Mouse (Mus musculus) kidney, adult 2 months (tissue): ENCODE results near the gene Mrln. TPM values are rescaled to one million over a fixed set of nuclear protein-coding genes. Genes with fewer than 3 reads are reported as not detected.

Experiments
- DNase-seq: peaks from one replicate; pipeline ENCODE4 v3.0.0; 2021
- H3K27ac ChIP-seq: fragments of 200-500 bp; 2 replicates; pipeline ENCODE4 v1.5.1; 2012; ENCODE audit warnings: low read depth, low read length, control low read depth, inconsistent platforms; ENCODE audit not compliant: insufficient read depth
- H3K27me3 ChIP-seq: fragments of 200-500 bp; replicated peaks from 2 replicates; pipeline ENCODE4 v1.6.1; 2012; ENCODE audit warnings: mild to moderate bottlenecking, moderate library complexity, low read length, inconsistent platforms; ENCODE audit not compliant: control insufficient read depth, insufficient read depth
- H3K36me3 ChIP-seq: fragments of 200-500 bp; 2 replicates; pipeline ENCODE4 v1.6.1; 2012; ENCODE audit warnings: mild to moderate bottlenecking, moderate library complexity, low read length, inconsistent platforms; ENCODE audit not compliant: control insufficient read depth, insufficient read depth
- H3K4me1 ChIP-seq: fragments of 200-500 bp; 2 replicates; pipeline ENCODE4 v1.6.1; 2011; ENCODE audit warnings: low read length; ENCODE audit not compliant: control insufficient read depth, insufficient read depth
- H3K4me3 ChIP-seq: fragments of 200-500 bp; 2 replicates; pipeline ENCODE4 v1.5.1; 2011; ENCODE audit warnings: mild to moderate bottlenecking, low read depth, low read length, control low read depth; ENCODE audit not compliant: insufficient read depth
- CTCF ChIP-seq: fragments of 200-500 bp; conservative IDR thresholded peaks from 2 replicates; pipeline ENCODE4 v1.5.1; 2011; ENCODE audit warnings: low read depth, mild to moderate bottlenecking, control low read depth, low read length, moderate library complexity, mixed read lengths; ENCODE audit not compliant: insufficient read depth, insufficient read length
- POLR2A ChIP-seq: fragments of 200-500 bp; IDR thresholded peaks from one replicate; pipeline ENCODE4 v1.6.1; 2011; ENCODE audit warnings: low read depth, low read length, control low read depth
- WGBS: fragments of 180-500 bp; shearing (Covaris S2); methylation state at CpG from one replicate; pipeline ENCODE4 v1.1.7; 2018; 5-methylcytosine and 5-hydroxymethylcytosine counted together
- polyA plus RNA-seq: library from polyadenylated mRNA; depleted of rRNA; stranded (reverse); fragments of >200 nt; gene quantifications from 2 replicates; pipeline ENCODE4 v1.2.3, GENCODE M21; 2012; rRNA removed

Gene Mrln
- polyA plus RNA-seq, 1 experiment: 2.5 TPM

GRCm38 (mm10) chr10:70263681-70264189 is 59.3 kb downstream of the Mrln start:
- H3K4me3 ChIP-seq: no peak overlapping the region
- H3K27me3 ChIP-seq: no peaks in the 10 kb centered on the region
- no peaks in the 10 kb centered on the region for H3K36me3 ChIP-seq
- H3K27ac ChIP-seq: peak overlapping the region; percentile 75
- no peak for TF ChIP-seq CTCF
- no peak for TF ChIP-seq POLR2A
- DNase-seq: peak; percentile 84
- 34% methylated on average over 4 of the region's 4 CpGs for WGBS
- H3K4me1 ChIP-seq: peaks cover 22% of the 10 kb centered on the region

DNA sequence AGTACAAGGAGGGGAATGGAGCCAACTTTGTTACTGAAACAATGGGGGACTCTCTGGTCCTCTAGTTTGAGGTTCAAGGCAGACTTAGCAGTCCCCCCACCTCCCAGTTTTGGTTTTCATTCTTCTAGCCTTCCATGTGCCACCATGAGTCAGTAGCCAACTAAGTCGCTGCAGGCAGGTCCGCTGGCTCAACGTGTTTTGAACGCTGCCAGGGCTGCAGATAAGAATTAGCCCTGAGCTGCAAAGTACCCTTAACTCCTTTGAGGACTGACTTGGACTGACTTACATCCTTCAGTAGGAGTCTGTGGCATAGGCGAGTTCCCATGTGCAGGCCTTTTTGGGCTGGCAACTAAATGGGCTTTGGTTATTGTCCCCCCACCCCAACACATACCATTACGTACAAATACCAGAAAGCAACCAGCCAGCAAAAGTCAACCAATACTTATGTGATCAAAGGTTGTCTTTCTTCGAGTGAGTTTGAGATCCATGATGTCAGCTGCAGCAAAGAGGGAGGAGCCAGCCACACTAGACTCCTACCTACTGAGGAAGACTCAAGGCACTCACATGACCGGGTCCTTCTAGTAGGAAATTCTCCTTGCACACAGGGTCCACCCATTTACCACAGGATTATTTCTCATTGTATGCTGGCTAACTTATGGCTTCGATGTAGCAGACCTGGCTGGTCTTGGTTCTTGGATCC is 60.0 kb downstream of the Mrln start:
- 72% methylated on average over 9 of the region's 9 CpGs for WGBS
- H3K27me3 ChIP-seq: no peaks in the 10 kb centered on the region
- peak; percentile 56 for DNase-seq
- no peak overlapping the region for H3K4me3 ChIP-seq
- H3K36me3 ChIP-seq: no peaks in the 10 kb centered on the region
- peaks cover 22% of the 10 kb centered on the region for H3K4me1 ChIP-seq
- no peak for TF ChIP-seq POLR2A
- no peak for TF ChIP-seq CTCF
- H3K27ac ChIP-seq: peak overlapping the region; percentile 34

DNA sequence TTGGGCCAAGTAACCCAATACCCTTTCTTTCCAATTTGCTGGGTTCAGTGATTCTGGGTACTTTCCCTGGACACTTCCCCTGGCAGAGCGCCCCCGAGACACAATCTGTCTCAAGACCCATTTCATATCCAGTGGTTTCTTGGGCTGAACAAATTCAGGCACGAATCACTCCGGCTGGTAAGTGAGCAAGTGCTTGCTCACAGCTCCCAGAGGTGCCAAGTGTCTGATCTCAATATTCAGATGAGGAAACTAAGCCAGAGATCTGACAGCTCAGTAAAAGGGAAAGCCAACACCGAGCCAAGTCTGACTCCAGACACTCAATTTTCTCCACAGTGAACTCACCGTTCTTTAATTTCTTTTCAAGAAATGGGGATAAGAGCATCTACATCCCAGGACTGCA is 62.0 kb downstream of the Mrln start:
- H3K4me1 ChIP-seq: peaks cover 22% of the 10 kb centered on the region
- H3K36me3 ChIP-seq: no peaks in the 10 kb centered on the region
- 69% methylated on average over 6 of the region's 6 CpGs for WGBS
- H3K4me3 ChIP-seq: no peak overlapping the region
- H3K27ac ChIP-seq: no peak overlapping the region
- TF ChIP-seq POLR2A: no peak
- no peak for TF ChIP-seq CTCF
- no peaks in the 10 kb centered on the region for H3K27me3 ChIP-seq
- no peak for DNase-seq

GRCm38 (mm10) chr10:70268581-70269446 is 64.3 kb downstream of the Mrln start:
- Histone ChIP-seq H3K27ac (no peak overlapping the region), H3K36me3 (no peaks in the 10 kb centered on the region), H3K4me3 (no peak overlapping the region), H3K27me3 (no peaks in the 10 kb centered on the region), H3K4me1 (peaks cover 8% of the 10 kb centered on the region; the same call in 1 of the 2 replicates)
- TF ChIP-seq CTCF: no peak
- no peak for TF ChIP-seq POLR2A
- peak; percentile 58 for DNase-seq
- 70% methylated on average over 23 of the region's 23 CpGs for whole genome bisulfite sequencing

Other genes starting within 250 kb of the Mrln start
- gene Ccdc6, start 107.5 kb upstream of the Mrln start, polyA plus RNA-seq: 33.9 and 37.0 TPM in 2 replicates
- 68.9 and 77.1 TPM in 2 replicates for gene Slc16a9, start 40.4 kb downstream of the Mrln start, polyA plus RNA-seq
- 1.1 and 1.5 TPM in 2 replicates for gene Fam13c, start 235.8 kb downstream of the Mrln start, polyA plus RNA-seq